Mouse (Mus musculus) megakaryocyte, embryonic 14.5 days (primary cell): ENCODE data around the gene Gfm1. TPM values are rescaled to one million over a fixed set of nuclear protein-coding genes. Genes with fewer than 3 reads are reported as not detected.

Experiments
- H3K27me3 ChIP-seq: replicated peaks from 2 replicates; pipeline ENCODE3; 2012; ENCODE audit warnings: inconsistent platforms
- H3K36me3 ChIP-seq: replicated peaks from 2 replicates; pipeline ENCODE3; 2012; ENCODE audit warnings: low read length, inconsistent platforms, mixed read lengths
- H3K4me1 ChIP-seq: 2 replicates; pipeline ENCODE4 v1.6.1; 2012; ENCODE audit warnings: inconsistent platforms
- H3K4me3 ChIP-seq: replicated peaks from 2 replicates; pipeline ENCODE3; 2012; ENCODE audit warnings: moderate library complexity, mild to moderate bottlenecking, inconsistent platforms
- H3K9me3 ChIP-seq: 2 replicates; pipeline ENCODE4 v1.6.1; 2012; ENCODE audit warnings: inconsistent platforms
- FLI1 ChIP-seq: IDR thresholded peaks from 2 replicates; pipeline ENCODE4 v1.6.1; 2012; ENCODE audit warnings: low read length, inconsistent platforms, mixed read lengths
- GATA1 ChIP-seq: IDR thresholded peaks from 3 replicates; pipeline ENCODE4 v1.6.1; 2012; ENCODE audit warnings: mixed read lengths, low read length, inconsistent platforms, borderline replicate concordance
- polyA plus RNA-seq: library from polyadenylated mRNA; stranded (reverse); fragments of >175 nt; gene quantifications from 2 replicates; pipeline ENCODE4 v1.2.3, GENCODE M21; 2012; ENCODE audit warnings: low replicate concordance; ENCODE audit not compliant: insufficient read depth

Gene Gfm1
- polyA plus RNA-seq, 1 experiment = 4.0 TPM

- peaks cover 5% of the 10 kb centered on the region for H3K4me1 ChIP-seq
- peaks cover 16% of the 10 kb centered on the region for H3K9me3 ChIP-seq
- H3K36me3 ChIP-seq = no peaks in the 10 kb centered on the region
- peaks cover 2% of the 10 kb centered on the region for H3K27me3 ChIP-seq
- H3K4me3 ChIP-seq = no peak overlapping the region
- TF ChIP-seq GATA1 (no peak), FLI1 (no peak)
Observed at GRCm38 (mm10) chr3:67493132-67493531, 63.2 kb downstream of the Gfm1 start.

GRCm38 (mm10) chr3:67496310-67496709, 66.4 kb downstream of the Gfm1 start:
- H3K9me3 ChIP-seq = peaks cover 38% of the 10 kb centered on the region
- no peaks in the 10 kb centered on the region for H3K4me1 ChIP-seq
- no peak overlapping the region for H3K4me3 ChIP-seq
- H3K27me3 ChIP-seq = peaks cover 2% of the 10 kb centered on the region
- no peak for TF ChIP-seq FLI1
- no peaks in the 10 kb centered on the region for H3K36me3 ChIP-seq

DNA sequence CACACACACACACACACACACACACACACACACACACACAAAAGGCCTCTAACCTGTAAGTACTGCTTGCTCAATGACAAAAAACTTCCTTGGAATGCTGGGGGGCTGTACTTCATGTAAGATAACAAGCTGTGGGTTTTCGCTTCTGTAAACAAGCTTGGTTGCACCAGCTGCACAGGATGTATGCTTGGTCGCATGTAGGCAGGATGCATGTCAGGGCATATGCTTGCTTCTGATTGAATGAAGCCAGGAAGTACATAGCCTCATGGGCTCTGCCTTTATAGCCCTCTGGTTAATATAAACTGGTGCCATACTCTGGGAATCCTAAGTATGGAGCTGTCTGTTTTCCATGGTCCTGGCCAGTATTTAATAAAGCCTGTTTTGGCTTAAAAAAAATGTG, 68.1 kb downstream of the Gfm1 start:
- Histone ChIP-seq H3K4me1 (no peaks in the 10 kb centered on the region), H3K4me3 (no peak overlapping the region), H3K9me3 (peaks cover 38% of the 10 kb centered on the region), H3K36me3 (no peaks in the 10 kb centered on the region), H3K27me3 (peaks cover 2% of the 10 kb centered on the region)
- TF ChIP-seq GATA1 (no peak), FLI1 (no peak)

DNA sequence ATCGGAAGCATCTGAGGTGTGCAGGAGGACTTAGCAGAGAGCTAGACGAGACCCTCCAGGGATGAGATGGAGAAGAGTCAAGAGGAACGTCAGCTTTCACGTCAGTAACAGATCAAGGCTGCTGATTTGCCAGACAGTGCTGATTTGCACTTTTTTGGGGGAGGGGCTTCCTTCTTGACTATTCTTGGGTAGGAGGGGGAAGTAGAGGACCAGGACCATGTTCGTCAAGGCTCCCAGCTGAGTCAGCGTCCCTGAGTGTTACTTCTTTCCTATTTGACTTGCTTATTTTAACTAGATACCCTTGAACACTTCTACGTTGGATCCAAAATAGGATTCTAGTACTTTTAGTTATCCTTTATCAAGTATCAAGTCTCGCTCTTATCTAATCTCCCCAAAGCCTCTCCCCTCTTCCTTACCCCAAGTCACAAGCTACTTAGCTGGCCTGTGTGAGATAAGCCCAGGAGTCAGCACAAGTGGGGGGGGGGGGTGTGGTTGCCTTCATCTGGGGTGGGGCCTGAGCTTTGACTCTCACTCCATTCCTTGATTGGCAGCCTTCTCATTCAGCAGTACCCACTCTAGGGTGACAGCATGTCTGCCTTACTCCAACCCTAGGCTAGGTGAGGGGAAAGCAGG, 69.0 kb downstream of the Gfm1 start:
- Histone ChIP-seq H3K27me3 (peaks cover 3% of the 10 kb centered on the region), H3K4me3 (no peak overlapping the region)
- TF ChIP-seq FLI1 (no peak), GATA1 (no peak)

DNA sequence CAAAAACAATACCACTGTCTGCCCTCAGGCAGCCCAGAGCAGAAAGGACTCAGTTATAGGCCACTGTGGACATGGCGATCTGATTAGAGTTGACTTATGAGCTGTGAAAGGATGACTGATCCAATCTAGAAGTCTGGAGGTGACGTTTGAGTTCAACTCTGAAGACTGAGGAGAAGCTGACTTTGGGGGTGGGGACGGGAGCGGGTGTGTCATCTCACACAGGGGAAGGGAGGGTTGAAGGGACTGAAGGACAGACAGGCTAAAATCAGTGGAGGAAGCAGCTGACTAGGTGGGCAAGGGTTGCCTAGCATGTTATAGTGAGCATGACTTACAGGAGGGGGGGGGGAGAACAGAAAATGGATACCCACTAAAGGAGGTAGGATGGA, 69.5 kb downstream of the Gfm1 start:
- TF ChIP-seq FLI1 = no peak
- no peak for TF ChIP-seq GATA1
- peaks cover 3% of the 10 kb centered on the region for H3K27me3 ChIP-seq
- no peak overlapping the region for H3K4me3 ChIP-seq
- H3K36me3 ChIP-seq = no peaks in the 10 kb centered on the region
- no peaks in the 10 kb centered on the region for H3K4me1 ChIP-seq
- peaks cover 38% of the 10 kb centered on the region for H3K9me3 ChIP-seq

More for the DNA sequence above, 69.0 kb downstream of the Gfm1 start:
- Histone ChIP-seq H3K4me1 (no peaks in the 10 kb centered on the region), H3K9me3 (peaks cover 38% of the 10 kb centered on the region), H3K36me3 (no peaks in the 10 kb centered on the region)

DNA sequence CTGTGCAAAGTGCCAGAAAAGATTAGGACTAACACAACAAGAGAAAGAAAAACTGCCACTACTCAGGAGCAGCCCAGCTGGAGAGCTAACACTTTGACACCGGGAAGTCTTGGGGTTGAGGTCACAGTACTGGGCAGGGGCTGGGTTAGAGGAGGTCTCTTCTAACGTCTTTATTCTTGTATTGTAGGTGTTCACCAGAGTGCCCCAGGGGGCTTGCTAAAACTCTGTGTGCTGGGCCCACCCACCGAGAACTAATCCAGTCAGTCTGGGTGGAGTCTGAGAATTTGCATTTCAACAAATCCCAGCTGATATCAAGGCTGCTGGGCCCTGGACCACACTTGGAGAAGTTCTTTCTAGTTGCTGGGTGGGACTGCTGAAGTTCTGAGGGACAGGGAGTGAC, 74.0 kb downstream of the Gfm1 start:
- no peaks in the 10 kb centered on the region for H3K36me3 ChIP-seq
- H3K4me1 ChIP-seq = no peaks in the 10 kb centered on the region
- peaks cover 3% of the 10 kb centered on the region for H3K27me3 ChIP-seq
- no peak for TF ChIP-seq FLI1
- TF ChIP-seq GATA1 = no peak
- H3K4me3 ChIP-seq = no peak overlapping the region
- peaks cover 16% of the 10 kb centered on the region for H3K9me3 ChIP-seq

- TF ChIP-seq GATA1 (no peak), FLI1 (no peak)
- Histone ChIP-seq H3K36me3 (no peaks in the 10 kb centered on the region), H3K4me3 (no peak overlapping the region), H3K4me1 (no peaks in the 10 kb centered on the region), H3K27me3 (peaks cover 3% of the 10 kb centered on the region), H3K9me3 (peaks cover 6% of the 10 kb centered on the region; the same call in 1 of the 2 replicates)
Observed at GRCm38 (mm10) chr3:67505286-67505685, 75.4 kb downstream of the Gfm1 start.

DNA sequence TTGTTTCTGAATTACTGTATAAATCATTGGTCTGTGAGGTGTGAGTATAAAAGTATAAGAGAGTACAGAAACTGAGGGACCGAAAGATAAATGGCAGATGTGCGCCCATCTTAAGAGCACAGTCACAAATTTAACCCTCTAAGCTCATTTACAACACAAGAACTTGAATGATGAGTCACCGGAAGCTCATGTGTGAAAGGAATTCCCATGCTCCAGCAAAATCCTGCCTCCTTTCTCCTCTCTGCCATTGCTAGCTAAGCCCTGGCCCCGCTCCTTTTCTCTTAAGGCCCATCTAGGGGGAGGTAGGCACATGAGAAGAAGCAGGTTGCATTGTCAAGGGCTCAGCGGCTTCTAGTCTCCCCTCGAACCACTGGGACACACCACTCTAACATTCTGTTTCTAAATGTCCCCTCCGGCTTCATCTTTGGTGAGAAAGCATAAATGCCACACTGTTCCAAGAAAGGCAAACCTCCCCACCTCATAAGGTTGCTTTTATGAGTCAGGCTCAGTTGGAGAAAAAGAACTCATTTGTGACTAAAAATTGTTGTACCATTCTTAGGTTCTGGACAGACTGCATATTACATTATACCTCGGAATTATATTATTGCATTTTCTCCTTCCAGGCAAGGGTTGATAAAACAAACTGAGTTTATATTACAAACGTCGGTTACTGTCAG, 78.5 kb downstream of the Gfm1 start:
- Histone ChIP-seq H3K36me3 (no peaks in the 10 kb centered on the region), H3K9me3 (no peaks in the 10 kb centered on the region), H3K4me3 (no peak overlapping the region), H3K4me1 (no peaks in the 10 kb centered on the region), H3K27me3 (peaks cover 7% of the 10 kb centered on the region)
- TF ChIP-seq GATA1 = no peak
- no peak for TF ChIP-seq FLI1

- no peaks in the 10 kb centered on the region for H3K9me3 ChIP-seq
- no peak overlapping the region for H3K4me3 ChIP-seq
- no peak for TF ChIP-seq GATA1
- no peak for TF ChIP-seq FLI1
- peaks cover 44% of the 10 kb centered on the region for H3K27me3 ChIP-seq
- H3K36me3 ChIP-seq = no peaks in the 10 kb centered on the region
- peaks cover 11% of the 10 kb centered on the region for H3K4me1 ChIP-seq
Observed at GRCm38 (mm10) chr3:67512807-67513206, 82.9 kb downstream of the Gfm1 start.

- TF ChIP-seq FLI1 (no peak), GATA1 (no peak)
Observed at GRCm38 (mm10) chr3:67514801-67515273, 84.9 kb downstream of the Gfm1 start.

More at GRCm38 (mm10) chr3:67514801-67515273, 84.9 kb downstream of the Gfm1 start:
- Histone ChIP-seq H3K4me3 (peak overlapping the region; percentile 90), H3K27me3 (peaks cover 52% of the 10 kb centered on the region), H3K4me1 (peaks cover 11% of the 10 kb centered on the region), H3K9me3 (no peaks in the 10 kb centered on the region), H3K36me3 (no peaks in the 10 kb centered on the region)
